Mouse (Mus musculus) layer of hippocampus, adult 9-10 months (tissue): ENCODE results near the gene Cmtr1.
"Not testable (repeated sequence)": the region's sequence is repeated elsewhere in the genome, so short reads cannot be mapped to it uniquely, and the experiment has no call there.

Experiments used
- DNase-seq: peaks from one replicate; pipeline ENCODE4 v3.0.0; 2022; ENCODE audit warnings: low spot score

Gene Cmtr1

GRCm38 (mm10) chr17:29705881-29706280, 45.5 kb downstream of the Cmtr1 start:
- no peak for DNase-seq

DNA sequence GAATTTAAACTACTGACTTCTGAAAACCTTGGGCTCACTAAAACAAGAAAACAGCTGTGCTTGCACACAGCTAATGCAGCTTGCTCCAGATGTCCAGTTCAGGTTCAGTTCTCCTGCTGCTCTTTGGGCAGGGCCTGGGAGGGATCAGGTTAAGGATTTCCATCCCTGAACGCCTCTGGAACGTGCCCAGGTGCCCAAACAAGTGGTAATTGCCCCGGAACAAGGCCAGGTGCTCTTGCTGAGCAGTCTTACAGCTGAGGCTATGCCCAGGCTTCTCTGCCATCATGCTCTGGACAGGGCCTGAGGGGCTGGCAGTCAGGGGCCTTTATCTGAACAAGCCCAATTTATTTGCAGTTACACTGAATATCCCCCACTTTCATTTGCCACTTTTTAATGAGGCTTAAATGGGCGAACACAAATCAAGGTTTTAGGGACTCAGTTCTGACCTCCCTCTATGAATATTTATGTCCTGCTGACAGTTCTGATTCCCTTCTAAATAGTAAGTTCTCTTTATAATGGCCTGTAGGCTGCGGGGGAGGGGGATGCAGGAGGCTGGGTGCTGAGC, 46.7 kb downstream of the Cmtr1 start:
- DNase-seq, result no peak

GRCm38 (mm10) chr17:29708783-29709182, 48.4 kb downstream of the Cmtr1 start:
- DNase-seq, result no peak

DNA sequence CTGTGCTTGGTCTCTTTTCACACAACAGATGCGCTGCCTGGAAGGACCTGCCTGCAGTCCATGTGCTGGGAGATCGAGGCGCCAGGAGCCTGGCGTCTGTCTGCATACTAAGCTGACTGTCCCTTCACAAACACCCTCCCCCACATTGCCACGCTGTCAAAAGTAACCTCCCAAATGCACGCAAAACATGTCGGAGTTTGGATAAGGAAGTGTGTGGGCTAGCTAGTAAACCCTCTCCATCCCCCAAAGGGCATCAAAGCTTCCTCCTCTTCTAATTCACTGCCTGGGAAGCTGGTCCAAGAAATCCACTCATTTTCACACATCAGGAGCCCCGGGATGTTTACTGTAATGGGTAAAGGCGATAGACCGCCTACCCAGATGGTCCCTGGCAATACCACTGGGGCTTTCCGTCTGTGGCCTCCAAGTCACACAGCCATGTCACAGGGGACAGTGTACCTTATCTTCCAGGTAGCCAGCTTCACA, 50.2 kb downstream of the Cmtr1 start:
- DNase-seq, result no peak

- DNase-seq, result no peak
These were observed 50.8 kb downstream of the Cmtr1 start for GRCm38 (mm10) chr17:29711076-29711744.

DNA sequence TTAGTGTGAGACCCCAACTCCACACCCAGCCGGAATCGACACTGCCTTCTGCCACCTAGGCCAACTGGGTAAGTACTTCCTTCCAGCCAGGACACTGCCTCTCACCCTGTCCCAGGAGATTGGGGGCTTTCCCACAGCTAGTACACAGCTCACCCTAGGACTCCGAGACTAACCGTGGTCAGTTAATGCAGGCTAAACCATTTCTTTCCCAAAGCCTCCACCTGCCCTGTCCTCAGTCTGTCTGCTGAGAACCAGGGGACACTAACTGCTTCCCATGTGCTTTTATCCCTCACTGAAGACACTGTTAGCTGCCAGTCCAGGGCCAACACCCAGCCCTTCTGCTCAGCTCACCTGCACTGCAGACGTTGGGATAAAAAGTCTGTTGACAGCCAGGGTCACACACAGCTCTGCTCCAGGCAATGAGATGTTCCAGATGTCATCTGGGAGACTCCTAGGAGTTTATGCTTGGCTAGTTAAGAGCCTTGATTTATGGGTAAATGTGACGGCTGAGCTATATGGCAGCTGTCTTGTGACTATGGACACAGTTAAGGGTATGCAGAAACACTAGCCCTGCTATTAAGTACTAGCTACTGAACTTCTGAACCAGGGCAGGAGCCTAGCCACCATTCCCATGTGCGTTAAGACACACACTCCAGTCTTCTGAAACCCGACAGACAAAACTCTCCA, 51.5 kb downstream of the Cmtr1 start:
- DNase-seq, result no peak

DNA sequence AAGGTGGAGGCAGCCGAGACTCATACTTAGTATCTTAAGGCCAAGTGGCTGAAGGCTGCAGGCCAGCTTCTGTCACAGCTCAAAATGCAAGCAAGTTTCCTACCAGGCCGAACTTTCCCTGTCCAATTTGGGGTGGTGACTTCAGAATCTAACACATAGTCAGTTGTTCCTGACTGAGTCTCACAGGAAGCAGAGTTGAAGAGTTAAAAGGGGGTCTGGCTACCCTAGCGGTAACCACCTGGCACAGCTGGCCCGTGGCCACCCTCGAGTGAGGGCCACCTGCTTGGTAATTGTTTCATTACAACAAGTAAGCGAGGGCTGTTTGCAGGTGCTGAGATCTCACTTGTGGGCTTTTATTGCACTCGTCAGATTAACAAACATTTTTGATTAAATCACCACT, 52.2 kb downstream of the Cmtr1 start:
- DNase-seq, result no peak

GRCm38 (mm10) chr17:29713734-29714133, 53.3 kb downstream of the Cmtr1 start:
- not testable (repeated sequence) for DNase-seq

DNA sequence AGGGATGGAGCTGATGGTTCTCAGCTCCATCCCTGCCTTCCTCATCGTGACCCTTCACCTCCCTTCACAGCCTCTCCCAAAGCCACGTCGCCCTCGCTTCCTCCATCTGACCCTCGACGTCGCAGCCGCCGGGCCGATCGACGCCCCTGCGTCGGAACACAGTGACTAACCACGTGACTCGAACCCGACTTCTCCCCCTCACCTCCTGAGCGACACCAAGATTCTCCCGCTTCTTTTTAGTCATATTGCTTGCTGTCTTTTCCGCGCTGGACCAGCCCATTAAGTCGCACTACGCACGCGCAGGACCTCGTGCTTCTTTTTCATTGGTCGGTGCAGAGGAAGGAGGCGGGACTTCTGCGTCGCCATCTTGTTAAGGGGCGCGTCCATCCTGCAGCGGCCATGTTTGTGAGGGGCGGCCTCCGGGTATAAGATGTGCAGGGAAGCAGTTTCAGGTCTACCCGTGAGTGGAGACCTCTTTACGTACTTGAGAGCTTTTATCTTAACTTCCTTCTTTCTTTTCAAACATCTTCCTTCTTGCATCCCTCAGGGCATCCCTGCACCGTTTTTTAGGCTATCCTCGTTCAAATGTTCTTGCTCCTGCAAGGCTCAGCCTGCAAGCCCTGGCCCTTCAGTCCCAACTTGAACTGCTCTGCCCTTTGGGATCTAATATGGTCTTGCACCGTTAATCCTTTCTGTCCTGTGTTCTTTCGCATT, 56.5 kb downstream of the Cmtr1 start, which contains the start of gene Ccdc167:
Gene Ccdc167 (minus strand): TSS at position 313 of the 714 bp plus-strand sequence.
- DNase-seq, result peak; percentile 98

- no peak for DNase-seq
These were observed 58.3 kb downstream of the Cmtr1 start for GRCm38 (mm10) chr17:29718660-29719059.

DNA sequence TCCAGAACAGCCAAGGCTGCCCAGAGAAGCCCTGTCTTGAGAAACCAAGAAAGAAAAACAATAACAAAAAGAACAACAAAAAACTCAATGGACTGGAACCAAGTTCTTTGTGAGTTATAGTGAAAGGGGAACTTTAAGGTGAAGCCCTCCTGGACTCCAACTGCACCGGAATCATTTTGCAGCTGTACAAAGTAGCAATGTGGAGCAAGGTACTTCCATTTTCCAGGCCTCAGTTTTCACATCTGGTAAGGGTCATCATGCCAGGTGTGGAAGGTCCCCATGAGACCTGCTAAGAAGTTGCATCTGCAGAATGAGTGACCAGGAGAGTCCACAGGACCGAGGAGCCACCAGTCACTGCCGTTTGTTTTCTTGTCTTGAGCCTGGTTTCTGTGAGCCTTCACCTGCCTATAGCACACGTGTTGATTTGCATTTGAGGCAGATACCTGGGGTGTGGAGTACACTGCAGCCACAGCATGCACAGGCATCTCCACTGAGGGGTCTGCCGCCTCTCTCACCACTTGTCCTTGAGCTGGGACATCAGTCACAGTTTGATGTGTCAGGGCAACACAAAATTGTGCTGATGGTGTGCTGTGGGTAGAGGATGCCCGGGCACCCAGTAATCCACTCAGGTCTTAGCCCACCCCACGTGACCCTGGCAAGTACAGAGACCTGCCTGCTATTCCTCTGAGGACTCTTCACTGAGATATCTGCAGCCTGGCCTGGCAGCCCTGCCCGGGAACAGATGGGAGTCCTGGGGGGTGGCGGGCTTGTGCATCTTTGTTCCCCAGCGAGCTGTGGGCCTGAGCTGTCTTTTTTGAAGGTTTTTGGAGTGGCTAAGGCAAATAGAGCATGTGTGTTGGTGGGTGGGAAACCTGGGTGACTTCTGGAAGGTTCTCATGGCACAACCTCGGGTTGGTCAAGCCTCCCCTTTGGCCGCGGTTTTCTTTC, 59.5 kb downstream of the Cmtr1 start:
- no peak for DNase-seq

- DNase-seq, result no peak
These were observed 60.5 kb downstream of the Cmtr1 start for GRCm38 (mm10) chr17:29720755-29721365.

GRCm38 (mm10) chr17:29724610-29725009, 64.2 kb downstream of the Cmtr1 start:
- no peak for DNase-seq

DNA sequence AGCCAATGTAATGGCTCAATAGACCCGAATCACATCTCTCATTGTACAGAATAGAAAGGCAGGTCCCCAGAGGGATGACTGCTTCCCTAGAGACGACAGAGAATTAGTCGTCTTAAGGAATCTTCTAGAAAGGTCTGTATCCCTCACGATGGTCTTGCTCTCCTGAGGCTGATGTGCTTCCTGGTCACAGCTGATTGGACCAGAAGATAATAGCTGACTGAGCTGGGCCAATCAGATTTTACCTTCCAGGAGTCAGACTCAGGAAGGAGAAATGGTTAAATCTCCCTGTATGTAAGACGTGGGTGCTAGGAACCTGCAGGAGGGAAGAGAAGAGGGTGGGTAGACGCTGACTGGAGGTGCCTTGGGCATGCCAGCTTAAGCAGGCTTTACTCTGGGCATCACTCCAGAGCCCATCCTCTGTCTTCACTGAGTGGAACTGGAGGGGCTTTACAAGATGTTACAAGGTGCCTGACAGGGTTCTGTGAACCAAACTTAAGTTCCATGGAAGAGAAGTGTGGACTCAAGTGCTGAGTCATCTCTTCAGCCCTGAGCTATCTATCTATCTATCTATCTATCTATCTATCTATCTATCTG, 64.7 kb downstream of the Cmtr1 start:
- DNase-seq, result no peak

GRCm38 (mm10) chr17:29728082-29728481, 67.7 kb downstream of the Cmtr1 start:
- DNase-seq, result no peak

DNA sequence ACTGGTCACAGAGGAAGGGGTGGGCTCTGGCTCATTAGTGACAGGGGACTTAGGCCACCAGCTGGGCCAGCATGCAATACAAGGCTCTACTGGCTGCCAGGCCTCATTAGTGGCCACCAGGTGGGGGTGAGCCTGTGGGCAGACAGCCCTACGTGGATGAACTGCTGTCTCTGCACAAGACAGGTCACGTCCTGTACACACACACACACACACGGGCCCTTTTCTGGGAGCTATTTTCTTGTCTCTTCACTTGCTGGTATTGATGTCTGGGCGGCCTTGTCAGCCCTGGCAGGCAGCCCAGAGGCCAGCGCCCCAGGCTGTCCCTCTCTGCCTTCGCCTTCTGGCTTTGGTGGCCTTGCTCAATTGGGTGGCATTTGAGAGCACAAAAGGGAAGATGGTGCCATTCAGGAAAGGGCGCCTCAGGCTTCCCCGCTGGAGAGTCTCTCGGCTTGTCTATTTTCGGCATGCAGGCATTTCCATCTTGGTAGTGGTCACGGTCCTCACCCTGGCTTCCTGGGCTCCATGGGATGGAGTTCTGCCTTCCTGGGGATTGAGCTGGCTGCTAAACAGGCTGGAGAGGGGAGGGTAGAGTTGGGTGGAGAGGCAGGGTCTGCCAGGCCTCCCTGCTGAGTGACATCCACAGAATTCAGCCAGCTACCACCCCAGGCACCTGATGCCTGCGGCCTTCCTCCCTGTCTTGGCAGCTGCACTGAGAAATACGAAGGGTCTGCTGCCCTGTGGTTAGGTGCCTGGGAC, 70.3 kb downstream of the Cmtr1 start:
- DNase-seq, result no peak

- DNase-seq, result no peak
These were observed 71.0 kb downstream of the Cmtr1 start for GRCm38 (mm10) chr17:29731266-29731952.

DNA sequence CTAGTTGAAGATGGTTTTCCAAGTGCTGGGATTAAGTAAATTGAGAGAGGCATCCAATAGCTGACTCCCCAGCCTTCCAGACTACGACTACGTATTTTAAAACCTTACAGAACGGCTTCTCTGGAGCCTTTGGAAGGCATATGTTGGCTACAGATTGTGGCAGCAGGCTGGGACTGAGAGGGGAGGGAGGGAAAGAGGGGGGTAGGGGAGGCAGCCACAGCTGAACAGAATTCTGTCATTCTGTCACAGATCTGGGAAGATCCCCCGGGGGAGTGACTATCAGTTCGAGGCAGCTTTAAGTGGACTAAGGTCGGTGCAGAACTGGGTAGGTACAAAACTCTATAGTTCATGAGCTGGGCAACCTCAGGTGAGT, 71.5 kb downstream of the Cmtr1 start:
- DNase-seq, result no peak

- no peak for DNase-seq
These were observed 72.1 kb downstream of the Cmtr1 start for GRCm38 (mm10) chr17:29732522-29732921.
